Mouse (Mus musculus) monocyte, adult 5-6 weeks (primary cell): Measurements from ENCODE around the gene Dbp. TPM values are rescaled to one million over a fixed set of nuclear protein-coding genes. Genes with fewer than 3 reads are reported as not detected.

Source experiments
- ATAC-seq: fragments of 153-309, 156-312 bp; replicated peaks from 2 replicates; pipeline ENCODE4 v1.8.0; 2017; ENCODE audit warnings: mild to moderate bottlenecking; ENCODE audit not compliant: low TSS enrichment, insufficient number of reproducible peaks, severe bottlenecking, poor library complexity, low FRiP score
- total RNA-seq: library from RNA; stranded (forward); fragments of 200-1000, 200-491, 200-594 nt; gene quantifications from 3 replicates; pipeline ENCODE4 v1.2.3, GENCODE M21; 2017

Gene Dbp
- total RNA-seq, 1 experiment from 2014 or later, result 13.1 TPM

DNA sequence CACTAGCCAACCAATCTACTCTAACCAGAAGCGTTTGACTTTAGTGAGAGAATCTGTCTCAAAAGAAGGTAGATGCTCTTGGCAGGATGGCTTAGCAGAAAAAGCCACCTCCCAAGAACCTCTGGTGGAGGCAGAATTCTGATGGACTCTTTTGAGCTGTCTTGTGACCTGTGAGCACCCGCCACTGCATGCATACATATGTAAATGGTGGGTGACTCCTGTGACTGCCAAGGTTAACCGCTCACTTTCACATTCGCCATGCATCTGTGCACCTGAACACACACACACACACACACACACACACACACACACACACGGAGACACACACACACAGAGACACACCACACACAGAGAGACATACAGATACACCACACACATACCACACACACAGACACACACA is 42.6 kb downstream of the Dbp start:
- no peak for ATAC-seq

DNA sequence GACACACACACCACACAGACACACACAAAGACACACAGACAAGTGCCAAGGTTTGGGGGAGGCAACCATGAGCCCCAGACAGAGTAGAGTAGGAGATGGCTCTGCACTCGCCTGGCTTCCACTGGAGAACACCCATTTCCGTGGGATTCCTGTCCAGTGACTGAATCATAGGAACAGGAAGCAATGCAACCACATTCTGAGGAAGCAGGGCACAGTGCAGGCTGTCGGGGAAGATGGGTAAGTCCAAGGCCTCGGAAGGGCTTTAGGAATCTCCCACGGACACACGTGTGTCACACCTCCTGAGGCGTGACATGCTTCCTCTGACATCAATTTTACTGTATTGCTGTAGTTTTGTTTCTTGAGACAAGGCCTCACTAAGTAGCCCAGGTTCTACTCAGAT is 43.2 kb downstream of the Dbp start:
- ATAC-seq, result no peak

DNA sequence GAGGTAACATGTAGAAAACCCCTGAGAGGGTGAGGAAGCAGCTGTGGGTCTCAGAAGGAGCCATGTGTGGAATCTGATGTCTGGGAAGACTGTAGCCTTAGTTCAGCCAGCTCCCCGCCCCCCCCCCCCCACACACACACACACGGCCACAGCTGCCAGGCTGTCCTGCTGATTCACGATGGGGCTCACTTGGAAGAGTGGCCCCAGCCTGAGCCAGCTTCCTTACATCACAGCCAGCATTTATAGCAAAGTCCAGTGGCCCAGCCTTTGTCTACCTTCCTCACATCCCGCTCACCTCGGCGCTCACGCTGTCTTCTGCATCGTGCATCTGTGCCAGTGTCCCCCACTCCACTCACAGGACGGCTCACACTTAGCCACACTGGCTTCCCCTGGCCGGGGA is 44.5 kb downstream of the Dbp start:
- no peak for ATAC-seq

DNA sequence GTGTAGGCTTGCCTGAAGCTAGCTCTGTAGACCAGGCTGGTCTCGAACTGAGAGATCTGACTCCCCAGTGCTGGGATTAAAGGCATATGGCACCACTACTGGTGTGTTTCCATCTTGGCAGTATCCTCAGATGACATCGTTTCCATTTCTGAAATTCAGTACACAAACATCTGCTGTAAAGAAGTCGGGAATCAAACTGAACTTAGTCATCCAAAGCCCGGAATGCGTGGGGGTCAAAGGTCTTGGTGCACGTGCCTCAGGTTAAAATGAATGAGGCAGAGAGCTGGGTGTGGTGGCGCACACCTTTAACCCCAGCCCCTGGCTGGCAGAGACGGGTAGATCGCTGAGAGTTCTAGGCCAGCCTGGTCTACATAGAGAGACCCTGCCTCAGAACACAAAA is 45.3 kb downstream of the Dbp start:
- no peak for ATAC-seq

DNA sequence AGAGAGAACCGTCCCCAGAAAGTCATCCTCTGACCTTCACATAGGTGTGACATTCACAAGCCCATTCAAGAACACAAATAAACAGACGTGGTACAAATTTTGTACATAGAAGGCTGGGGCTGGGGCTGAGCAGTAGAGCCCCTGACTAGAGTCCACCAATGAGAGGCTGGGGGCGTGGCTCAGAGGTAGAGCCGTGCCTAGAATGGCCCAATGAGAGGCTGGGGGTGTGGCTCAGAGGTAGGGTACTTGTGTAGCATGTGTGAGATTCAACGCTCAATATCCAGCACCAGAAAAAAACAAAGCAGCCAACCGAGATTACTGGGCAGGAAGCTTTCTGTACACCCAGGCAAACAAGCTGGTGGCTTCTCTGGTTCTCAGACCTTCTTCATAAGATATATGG is 50.8 kb downstream of the Dbp start:
- ATAC-seq, result no peak

DNA sequence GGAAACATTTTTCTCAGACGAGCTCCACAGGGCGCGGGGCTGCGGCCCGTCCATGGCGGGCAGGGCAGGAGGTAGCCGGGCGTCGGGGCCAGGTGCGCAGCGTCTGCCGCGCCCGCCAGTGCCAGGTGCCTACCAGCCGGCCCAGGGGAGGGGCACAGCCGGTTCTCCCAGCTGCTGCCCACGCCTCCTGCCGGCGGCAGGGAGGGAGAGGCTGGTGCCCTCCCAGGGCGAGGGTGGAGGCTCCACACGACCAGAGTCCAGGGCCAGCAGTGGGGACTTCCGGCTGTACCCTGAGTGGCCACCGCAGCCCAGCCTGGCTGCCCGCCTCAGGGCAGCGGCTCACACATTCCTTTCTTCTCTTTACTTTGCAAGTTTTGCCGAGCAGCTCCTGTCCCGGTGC is 54.5 kb downstream of the Dbp start:
- ATAC-seq, result no peak

Other genes starting within 250 kb of the Dbp start
- 1,006 to 1,190 TPM (median 1,165 TPM) in 3 replicates for gene Ftl1, start 245.2 kb upstream of the Dbp start, total RNA-seq
- 36.4 to 55.8 TPM (median 38.5 TPM) in 3 replicates for gene Bax, start 238.2 kb upstream of the Dbp start, total RNA-seq
- gene Tulp2, start 223.2 kb upstream of the Dbp start, total RNA-seq, result 3.2 TPM in 1 of 3 replicates, not detected in the others
- gene Gm45808, start 218.3 kb upstream of the Dbp start, total RNA-seq, result not detected in 3 replicates
- gene Dhdh, start 216.3 kb upstream of the Dbp start, total RNA-seq, result 7.0 to 8.3 TPM (median 7.5 TPM) in 3 replicates
- gene Nucb1, start 194.7 kb upstream of the Dbp start, total RNA-seq, result 128 to 251 TPM (median 142 TPM) in 3 replicates
- 204 to 390 TPM (median 221 TPM) in 3 replicates for gene Ppp1r15a, start 178.8 kb upstream of the Dbp start, total RNA-seq
- 0.10 TPM in 1 of 3 replicates, not detected in the others for gene Plekha4, start 178.8 kb upstream of the Dbp start, total RNA-seq
- not detected in 3 replicates for gene Hsd17b14, start 150.2 kb upstream of the Dbp start, total RNA-seq
- 5.1 to 21.4 TPM (median 11.9 TPM) in 3 replicates for gene Bcat2, start 134.9 kb upstream of the Dbp start, total RNA-seq
- not detected in 3 replicates for gene Fgf21, start 89.6 kb upstream of the Dbp start, total RNA-seq
- gene Fut1, start 87.8 kb upstream of the Dbp start, total RNA-seq, result not detected in 3 replicates
- gene Izumo1, start 83.3 kb upstream of the Dbp start, total RNA-seq, result not detected in 3 replicates
- gene Rasip1, start 77.6 kb upstream of the Dbp start, total RNA-seq, result 0.11 to 0.48 TPM in 2 of 3 replicates, not detected in the other
- 0.19 TPM in 1 of 3 replicates, not detected in the others for gene Mamstr, start 65.1 kb upstream of the Dbp start, total RNA-seq
- gene Fut2, start 38.7 kb upstream of the Dbp start, total RNA-seq, result 1.4 TPM in 1 of 3 replicates, not detected in the others
- not detected in 3 replicates for gene Ntn5, start 21.1 kb upstream of the Dbp start, total RNA-seq
- gene Sec1, start 10.7 kb upstream of the Dbp start, total RNA-seq, result not detected in 3 replicates
- gene Car11, start 5.2 kb upstream of the Dbp start, total RNA-seq, result not detected in 3 replicates
- gene Rpl18, start 10.4 kb downstream of the Dbp start, total RNA-seq, result 966 to 1,078 TPM (median 1,028 TPM) in 3 replicates
- 11.0 to 15.9 TPM (median 11.5 TPM) in 3 replicates for gene Sphk2, start 12.9 kb downstream of the Dbp start, total RNA-seq
- 0.78 to 1.4 TPM in 2 of 3 replicates, not detected in the other for gene Fam83e, start 16.1 kb downstream of the Dbp start, total RNA-seq
- gene Spaca4, start 20.7 kb downstream of the Dbp start, total RNA-seq, result not detected in 3 replicates
- gene Lmtk3, start 78.7 kb downstream of the Dbp start, total RNA-seq, result not detected in 3 replicates
- gene Sult2b1, start 79.6 kb downstream of the Dbp start, total RNA-seq, result 1.3 to 7.5 TPM in 2 of 3 replicates, not detected in the other
- gene Cyth2, start 109.5 kb downstream of the Dbp start, total RNA-seq, result 59.2 to 78.0 TPM (median 72.7 TPM) in 3 replicates
- gene Kcnj14, start 119.7 kb downstream of the Dbp start, total RNA-seq, result 0.19 TPM in 1 of 3 replicates, not detected in the others
- 5.8 to 8.7 TPM (median 6.7 TPM) in 3 replicates for gene Grwd1, start 125.9 kb downstream of the Dbp start, total RNA-seq
- gene Kdelr1, start 167.7 kb downstream of the Dbp start, total RNA-seq, result 28.7 to 45.8 TPM (median 45.2 TPM) in 3 replicates
- 0.10 TPM in 1 of 3 replicates, not detected in the others for gene Grin2d, start 173.3 kb downstream of the Dbp start, total RNA-seq
- not detected in 3 replicates for gene Syngr4, start 191.6 kb downstream of the Dbp start, total RNA-seq
- 4.4 to 5.6 TPM (median 4.4 TPM) in 3 replicates for gene Tmem143, start 191.9 kb downstream of the Dbp start, total RNA-seq
- gene Emp3, start 216.3 kb downstream of the Dbp start, total RNA-seq, result 293 to 405 TPM (median 376 TPM) in 3 replicates
- gene Ccdc114, start 219.0 kb downstream of the Dbp start, total RNA-seq, result 2.9 TPM in 2 of 3 replicates, not detected in the other